Mouse (Mus musculus): ENCODE data around the gene Foxb2. TPM values are rescaled to one million over a fixed set of nuclear protein-coding genes. Genes with fewer than 3 reads are reported as not detected.
"Not testable (repeated sequence)": the region's sequence is repeated elsewhere in the genome, so short reads cannot be mapped to it uniquely, and the experiment has no call there.

Foxb2 gene
- polyA plus RNA-seq, 1 experiment from 2014 or later = 0.31 TPM

DNA sequence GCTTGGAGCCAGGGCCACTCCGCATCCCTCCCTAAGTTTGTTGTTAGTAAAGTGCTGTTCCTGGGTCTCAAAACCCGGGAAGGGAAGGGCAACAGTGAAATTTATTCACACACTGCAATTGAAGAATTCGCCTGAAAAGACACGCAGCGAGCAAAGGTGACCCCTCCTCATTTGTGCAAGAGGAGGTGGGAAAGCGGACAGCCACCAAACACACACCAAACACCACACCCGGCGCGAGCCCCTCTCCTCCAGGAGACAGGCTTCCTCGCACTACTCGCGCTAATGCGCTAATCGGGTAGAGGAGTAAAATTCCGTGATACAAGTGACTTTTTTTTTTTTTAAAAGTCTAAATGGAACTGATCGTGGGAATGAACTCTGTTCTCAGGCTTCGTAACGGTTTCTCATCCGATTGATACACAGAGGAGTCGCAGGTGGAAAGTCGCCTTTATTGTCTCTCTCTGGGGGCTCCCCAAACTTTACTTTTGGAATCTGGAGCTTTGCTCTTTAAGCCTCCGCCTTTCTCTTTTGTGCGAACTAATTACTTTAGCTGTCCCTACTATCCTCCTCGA is 2.3 kb downstream of the Foxb2 start:
- Histone ChIP-seq H3K4me1 (replicated peaks) (peaks cover 54% of the 10 kb centered on the region), H3K36me3 (no peaks in the 10 kb centered on the region), H3K27me3 (peaks cover 97% of the 10 kb centered on the region), H3K9me3 (no peaks in the 10 kb centered on the region), H3K4me2 (replicated peaks) (peak overlapping the region; percentile 86), H3K4me3 (replicated peaks) (peak overlapping the region; percentile 52), H3K27ac (no peak overlapping the region), H3K9ac (replicated peaks) (no peak overlapping the region)
- WGBS = under 1% methylated on average over 24 of the region's 24 CpGs
- ATAC-seq = no peak

- Histone ChIP-seq H3K9ac (replicated peaks) (no peak overlapping the region), H3K4me2 (replicated peaks) (peak overlapping the region; percentile 86), H3K4me3 (replicated peaks) (peak overlapping the region; percentile 13; the same call in 1 of the 2 replicates), H3K9me3 (no peaks in the 10 kb centered on the region), H3K27me3 (peaks cover 93% of the 10 kb centered on the region), H3K27ac (no peak overlapping the region), H3K36me3 (no peaks in the 10 kb centered on the region), H3K4me1 (replicated peaks) (peaks cover 48% of the 10 kb centered on the region)
- 1% methylated on average over 28 of the region's 28 CpGs for WGBS
- ATAC-seq = no peak
Observed at GRCm38 (mm10) chr19:16870501-16871191, 3.0 kb downstream of the Foxb2 start.

- WGBS = 31% methylated on average over 5 of the region's 5 CpGs
- Histone ChIP-seq H3K27me3 (peaks cover 75% of the 10 kb centered on the region), H3K9ac (replicated peaks) (no peak overlapping the region), H3K4me2 (replicated peaks) (no peak overlapping the region), H3K4me1 (replicated peaks) (peaks cover 30% of the 10 kb centered on the region), H3K27ac (no peak overlapping the region), H3K36me3 (no peaks in the 10 kb centered on the region), H3K4me3 (replicated peaks) (no peak overlapping the region), H3K9me3 (no peaks in the 10 kb centered on the region)
- no peak for ATAC-seq
Observed at GRCm38 (mm10) chr19:16868534-16868933, 5.1 kb downstream of the Foxb2 start.

DNA sequence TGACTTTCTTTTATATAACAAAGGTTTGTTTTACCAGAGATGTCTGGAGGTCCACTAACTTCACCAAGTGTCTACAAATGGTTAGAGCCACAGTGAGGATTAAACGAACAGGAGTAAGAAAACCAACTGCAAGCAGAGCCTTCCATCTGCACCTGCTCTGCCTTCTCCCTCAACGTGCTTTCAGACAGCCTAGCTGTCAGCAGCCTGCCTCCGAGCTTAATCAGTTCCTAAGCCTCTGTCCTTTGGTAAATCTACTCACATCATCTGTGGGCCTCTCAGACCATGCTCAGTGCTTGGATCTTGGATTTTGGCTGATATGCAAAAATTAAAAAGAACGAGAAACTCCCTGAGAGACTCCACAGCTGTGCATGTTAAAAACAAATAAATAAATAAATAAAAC is 15.0 kb downstream of the Foxb2 start:
- 40% methylated on average over 4 of the region's 4 CpGs for WGBS
- no peak for ATAC-seq
- H3K27ac ChIP-seq = no peak overlapping the region

GRCm38 (mm10) chr19:16856752-16857151 is 16.9 kb downstream of the Foxb2 start:
- WGBS = 82% methylated on average over 5 of the region's 5 CpGs
- Histone ChIP-seq H3K9me3 (no peaks in the 10 kb centered on the region), H3K4me1 (replicated peaks) (no peaks in the 10 kb centered on the region), H3K27me3 (peaks cover 4% of the 10 kb centered on the region; the same call in 1 of the 2 replicates), H3K9ac (replicated peaks) (no peak overlapping the region), H3K36me3 (no peaks in the 10 kb centered on the region), H3K4me2 (replicated peaks) (no peak overlapping the region), H3K4me3 (replicated peaks) (no peak overlapping the region), H3K27ac (no peak overlapping the region)
- no peak for ATAC-seq

More for the DNA sequence above, 15.0 kb downstream of the Foxb2 start:
- Histone ChIP-seq H3K9ac (replicated peaks) (no peak overlapping the region), H3K4me3 (replicated peaks) (no peak overlapping the region), H3K27me3 (peaks cover 8% of the 10 kb centered on the region; the same call in 1 of the 2 replicates), H3K9me3 (no peaks in the 10 kb centered on the region), H3K4me1 (replicated peaks) (no peaks in the 10 kb centered on the region), H3K4me2 (replicated peaks) (no peak overlapping the region), H3K36me3 (no peaks in the 10 kb centered on the region)

DNA sequence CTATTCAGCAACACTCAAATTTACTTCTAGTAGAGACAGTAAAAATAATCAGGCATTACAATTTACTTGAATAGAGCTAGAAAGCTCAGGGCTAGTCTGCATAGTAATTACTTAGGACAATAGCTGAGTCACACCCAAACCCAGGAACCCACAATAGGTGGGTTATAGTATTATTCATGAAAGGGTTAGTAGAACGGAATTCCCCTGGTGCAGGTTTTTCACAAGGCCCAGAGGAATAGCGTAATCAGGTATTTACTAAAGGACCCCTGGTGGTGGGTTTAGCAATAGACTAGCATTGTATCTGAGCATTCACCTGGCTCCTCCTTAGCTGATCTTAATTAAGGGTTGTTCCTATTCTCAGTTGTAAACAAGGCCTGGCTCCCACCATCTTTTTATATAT is 29.5 kb downstream of the Foxb2 start:
- not testable (repeated sequence) for H3K36me3 ChIP-seq; ATAC-seq; H3K9ac ChIP-seq (replicated peaks); H3K4me3 ChIP-seq (replicated peaks); H3K4me2 ChIP-seq (replicated peaks); H3K27me3 ChIP-seq; H3K27ac ChIP-seq; H3K9me3 ChIP-seq
- peaks cover 11% of the 10 kb centered on the region for H3K4me1 ChIP-seq (replicated peaks)
- WGBS = 89% methylated on average over 2 of the region's 2 CpGs

GRCm38 (mm10) chr19:16841516-16842249 is 31.9 kb downstream of the Foxb2 start:
- H3K36me3 ChIP-seq = no peaks in the 10 kb centered on the region
- H3K4me1 ChIP-seq (replicated peaks) = peaks cover 11% of the 10 kb centered on the region
- no peak overlapping the region for H3K4me3 ChIP-seq (replicated peaks)
- no peak overlapping the region for H3K9ac ChIP-seq (replicated peaks)
- whole genome bisulfite sequencing = 8% methylated on average over 9 of the region's 9 CpGs
- H3K27me3 ChIP-seq = no peaks in the 10 kb centered on the region
- no peak overlapping the region for H3K27ac ChIP-seq
- no peak overlapping the region for H3K4me2 ChIP-seq (replicated peaks)
- ATAC-seq = peak; percentile 66
- no peaks in the 10 kb centered on the region for H3K9me3 ChIP-seq

- Histone ChIP-seq H3K27ac (no peak overlapping the region), H3K9me3 (no peaks in the 10 kb centered on the region), H3K4me2 (replicated peaks) (no peak overlapping the region), H3K4me1 (replicated peaks) (peaks cover 11% of the 10 kb centered on the region), H3K27me3 (no peaks in the 10 kb centered on the region), H3K4me3 (replicated peaks) (no peak overlapping the region), H3K9ac (replicated peaks) (no peak overlapping the region), H3K36me3 (no peaks in the 10 kb centered on the region)
- no peak for ATAC-seq
- WGBS = 55% methylated on average over 8 of the region's 8 CpGs
Observed at GRCm38 (mm10) chr19:16841001-16841400, 32.6 kb downstream of the Foxb2 start.

GRCm38 (mm10) chr19:16827657-16828056 is 45.9 kb downstream of the Foxb2 start:
- Histone ChIP-seq H3K4me3 (replicated peaks) (no peak overlapping the region), H3K4me2 (replicated peaks) (no peak overlapping the region), H3K27ac (no peak overlapping the region), H3K36me3 (no peaks in the 10 kb centered on the region), H3K27me3 (no peaks in the 10 kb centered on the region), H3K9ac (replicated peaks) (no peak overlapping the region), H3K4me1 (replicated peaks) (no peaks in the 10 kb centered on the region), H3K9me3 (no peaks in the 10 kb centered on the region)
- ATAC-seq = no peak
- 85% methylated on average over 5 of the region's 5 CpGs for WGBS

DNA sequence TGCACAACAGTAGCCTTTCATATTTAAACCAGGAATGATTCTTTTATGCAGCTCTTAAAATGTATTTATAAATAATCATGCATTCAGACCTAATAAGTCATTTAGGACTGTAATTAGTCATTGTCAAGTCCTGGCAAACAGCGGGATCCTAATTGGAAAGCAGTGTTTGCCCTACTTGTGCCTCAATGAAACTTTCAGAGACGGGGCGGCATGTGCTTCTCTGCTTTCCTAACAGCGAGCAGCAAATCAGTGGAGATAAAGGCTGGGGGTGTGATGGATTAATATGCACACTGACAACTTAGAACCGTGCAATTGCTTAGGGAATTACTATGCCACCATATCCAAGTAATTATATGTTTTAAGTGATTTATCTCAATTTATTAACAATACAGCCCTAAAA is 48.4 kb downstream of the Foxb2 start:
- Histone ChIP-seq H3K9ac (replicated peaks) (no peak overlapping the region), H3K36me3 (no peaks in the 10 kb centered on the region), H3K27me3 (no peaks in the 10 kb centered on the region), H3K4me3 (replicated peaks) (no peak overlapping the region), H3K4me2 (replicated peaks) (no peak overlapping the region), H3K9me3 (no peaks in the 10 kb centered on the region), H3K27ac (no peak overlapping the region), H3K4me1 (replicated peaks) (no peaks in the 10 kb centered on the region)
- WGBS = 57% methylated on average over 5 of the region's 5 CpGs
- no peak for ATAC-seq

All from midbrain, embryonic 13.5 days (tissue).